Mouse (Mus musculus) testis, postnatal 14 days (tissue): ENCODE measurements around the gene Acbd7.

ENCODE experiments used
- DNase-seq: peaks from one replicate; pipeline ENCODE4 v3.0.0; 2021; ENCODE audit warnings: low spot score

Acbd7 gene

DNA sequence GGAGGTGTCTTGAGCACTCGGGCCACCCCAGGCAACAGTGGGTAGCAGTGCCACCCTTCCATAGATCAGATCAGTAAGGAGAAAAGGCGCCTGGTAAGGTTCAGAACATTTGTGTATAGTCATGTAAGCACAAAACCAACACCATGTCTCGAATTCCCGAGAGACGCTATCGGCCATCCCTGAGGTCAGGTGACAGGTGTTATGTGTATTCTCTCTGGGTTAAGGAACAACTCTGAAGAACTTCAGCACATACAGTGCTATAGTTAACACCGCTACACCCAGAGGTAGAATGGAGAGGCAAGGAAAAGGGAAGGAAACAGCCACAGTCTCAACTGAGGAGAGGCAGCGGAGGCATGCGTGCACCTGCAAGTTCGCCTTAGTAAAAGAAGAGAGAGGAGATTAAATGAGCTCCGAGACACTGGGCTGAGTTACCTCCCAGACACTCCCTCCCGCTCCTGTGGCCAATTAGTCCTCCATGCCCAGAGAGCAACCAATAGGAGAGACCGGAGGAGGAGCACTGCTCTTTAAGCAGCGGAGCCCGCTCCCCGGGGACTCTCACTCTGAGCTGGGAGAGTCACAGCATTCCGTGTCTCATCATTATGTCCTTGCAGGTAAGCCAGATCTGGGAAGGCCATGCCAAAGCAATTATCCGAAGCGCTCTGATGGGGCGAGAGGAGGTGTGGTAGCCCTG, at the start of gene Acbd7:
Gene Acbd7 (plus strand): TSS at position 558 of the 691 bp plus-strand sequence.
- peak; percentile 67 for DNase-seq

DNA sequence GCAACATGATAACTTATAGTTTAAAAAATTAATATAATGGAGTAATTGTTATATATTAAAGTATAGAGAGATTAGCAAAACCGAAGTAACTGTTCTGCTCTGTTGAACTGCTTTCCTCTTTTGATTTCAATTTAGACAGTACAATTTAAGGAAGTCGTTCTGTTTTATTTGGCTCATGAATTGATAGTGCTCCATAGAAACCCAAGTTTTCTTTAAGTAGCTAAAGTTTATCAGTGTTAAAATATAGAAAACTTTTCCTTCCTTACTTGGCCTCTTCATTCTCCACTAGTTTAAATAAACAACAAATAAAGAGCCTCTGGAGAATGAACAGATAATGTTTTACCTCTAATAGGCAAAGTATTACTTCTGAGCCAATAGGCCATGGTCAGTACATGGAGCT, 49.7 kb upstream of the Acbd7 start:
- no peak for DNase-seq

DNA sequence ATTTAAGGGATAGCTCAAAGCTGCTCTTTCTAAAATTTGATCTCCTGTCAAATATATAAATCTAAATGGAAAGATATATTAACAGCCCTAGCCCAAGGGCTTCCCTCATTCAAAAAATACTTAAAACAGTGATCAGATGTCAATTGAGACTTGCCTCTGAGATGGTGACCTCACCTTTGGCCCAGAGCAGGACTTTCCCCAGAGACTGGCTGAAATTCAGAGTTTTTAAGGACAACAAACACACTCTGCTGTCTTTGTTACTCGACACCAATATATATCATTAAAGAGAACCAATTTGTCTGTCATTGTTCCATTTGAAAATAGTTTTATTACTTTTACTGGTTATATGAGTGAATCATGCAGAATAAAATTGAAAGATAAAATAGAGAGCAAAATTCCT, 46.4 kb upstream of the Acbd7 start:
- no peak for DNase-seq

DNA sequence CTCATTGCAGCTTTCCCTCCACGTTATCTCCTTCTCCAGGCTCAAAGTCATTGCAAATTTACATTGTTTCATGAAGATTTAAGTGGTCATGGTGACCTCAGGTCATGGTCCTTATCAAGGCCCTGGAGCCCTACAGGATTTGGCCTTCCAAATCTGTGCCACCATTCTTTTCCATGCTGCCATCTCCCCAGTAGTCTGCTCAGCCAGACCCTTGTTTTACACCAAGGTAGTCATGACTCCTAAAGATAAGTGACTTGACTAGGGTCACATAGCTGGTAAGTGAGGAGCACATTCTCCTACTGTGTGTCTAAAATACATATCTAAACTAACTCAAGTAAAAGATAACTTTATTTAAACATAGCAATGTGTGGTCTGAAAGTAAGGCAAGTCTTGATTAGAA, 43.8 kb upstream of the Acbd7 start:
- no peak for DNase-seq

DNA sequence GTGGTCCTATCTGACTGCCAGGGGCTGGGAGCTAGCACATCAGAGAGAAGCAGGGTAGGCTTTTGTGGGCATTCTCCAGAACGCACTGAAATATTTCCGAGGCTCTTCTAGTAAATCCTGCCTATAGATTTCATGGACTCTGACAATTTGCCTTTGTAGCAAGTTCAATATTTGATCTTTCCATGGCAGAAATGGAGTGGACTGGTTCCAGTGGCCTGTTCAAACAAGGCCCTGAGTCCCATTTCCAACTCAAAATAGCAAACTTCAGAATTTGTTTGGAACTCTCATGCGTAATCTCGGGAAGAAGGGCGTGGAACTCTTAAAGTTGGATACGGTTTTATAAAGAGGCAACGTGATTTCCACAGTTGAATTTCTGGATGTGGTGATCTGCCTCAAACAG, 40.1 kb upstream of the Acbd7 start:
- DNase-seq, result no peak

DNA sequence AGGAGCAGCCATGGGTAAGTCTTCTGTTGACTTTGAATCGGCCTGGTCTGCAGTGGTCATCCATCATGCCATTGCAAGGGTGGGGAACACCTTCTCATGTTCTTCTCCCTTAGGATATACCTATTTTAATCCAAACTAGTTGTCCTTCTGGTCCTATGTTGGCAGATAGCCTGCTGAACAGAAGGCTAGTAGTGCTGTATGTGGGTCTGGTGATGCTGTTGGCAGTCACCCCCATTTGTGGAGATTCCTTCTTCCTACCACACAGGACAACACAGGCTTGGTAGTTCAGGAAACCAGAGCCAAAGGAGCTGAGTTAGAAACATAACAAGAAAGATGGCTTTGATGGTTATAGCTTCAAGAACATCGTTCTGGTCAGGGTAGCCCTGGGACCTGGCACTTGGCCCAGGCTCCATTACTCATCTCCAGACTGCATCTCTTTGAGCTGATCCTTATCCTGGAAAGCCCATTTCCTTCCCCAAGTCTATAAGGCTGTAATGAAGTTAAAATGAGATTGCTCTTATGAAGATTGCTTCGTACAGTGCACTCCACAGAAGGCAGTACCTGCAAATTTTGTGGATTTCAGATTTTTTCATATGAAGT, 30.4 kb upstream of the Acbd7 start:
- no peak for DNase-seq

DNA sequence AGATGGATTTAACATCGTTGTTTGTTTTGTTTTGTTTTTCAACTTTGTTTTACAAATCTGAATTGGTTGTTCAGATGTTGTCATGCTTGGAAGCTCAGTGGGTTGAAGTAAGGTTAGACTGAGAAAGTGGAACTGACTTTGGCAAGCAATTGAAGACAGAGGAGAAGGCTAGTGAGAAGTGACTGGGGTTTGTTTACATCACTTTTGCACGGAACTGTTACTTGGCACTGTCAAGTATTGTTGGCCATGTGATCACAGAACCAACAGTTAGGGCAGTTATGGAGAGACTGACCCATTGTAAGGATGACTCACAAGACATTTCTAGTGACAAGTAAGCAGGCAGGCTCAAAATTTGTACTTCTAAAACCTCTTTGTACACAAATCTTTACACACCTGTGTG, 12.8 kb upstream of the Acbd7 start:
- no peak for DNase-seq

DNA sequence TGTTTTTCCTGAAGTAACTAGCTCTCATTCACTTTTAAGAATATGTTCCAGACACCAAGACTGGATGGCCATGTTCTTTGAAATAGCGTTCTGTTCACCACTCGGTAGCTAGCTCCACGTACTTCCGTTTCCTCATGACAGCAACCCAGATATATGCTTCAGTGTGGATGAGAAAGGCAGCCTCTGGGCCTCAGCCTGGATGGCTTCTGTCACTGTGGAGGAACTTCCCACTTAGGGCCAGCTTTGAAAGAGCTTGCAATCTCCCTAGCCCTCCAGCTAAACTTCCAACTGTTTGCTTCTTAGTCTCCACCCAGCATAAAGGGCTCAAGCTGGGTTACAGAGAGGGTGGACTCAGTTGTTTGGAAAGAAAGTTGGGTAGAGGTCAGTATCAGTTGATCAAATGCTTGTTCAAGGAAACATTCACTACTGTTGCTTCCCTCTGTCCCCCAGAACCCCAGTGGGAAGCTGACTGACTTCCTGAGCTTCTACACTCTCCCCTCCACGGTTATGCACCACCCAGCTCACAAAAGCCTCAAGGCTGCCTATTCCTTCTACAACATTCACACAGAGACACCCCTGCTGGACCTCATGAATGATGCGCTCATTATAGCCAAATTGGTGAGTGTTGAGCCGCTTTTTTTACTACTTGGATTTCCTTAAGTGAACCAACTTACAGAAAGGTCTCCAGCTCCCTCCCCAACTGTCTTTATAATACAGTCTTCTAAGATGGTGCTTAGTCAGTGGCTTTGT, 11.4 kb upstream of the Acbd7 start:
- no peak for DNase-seq

DNA sequence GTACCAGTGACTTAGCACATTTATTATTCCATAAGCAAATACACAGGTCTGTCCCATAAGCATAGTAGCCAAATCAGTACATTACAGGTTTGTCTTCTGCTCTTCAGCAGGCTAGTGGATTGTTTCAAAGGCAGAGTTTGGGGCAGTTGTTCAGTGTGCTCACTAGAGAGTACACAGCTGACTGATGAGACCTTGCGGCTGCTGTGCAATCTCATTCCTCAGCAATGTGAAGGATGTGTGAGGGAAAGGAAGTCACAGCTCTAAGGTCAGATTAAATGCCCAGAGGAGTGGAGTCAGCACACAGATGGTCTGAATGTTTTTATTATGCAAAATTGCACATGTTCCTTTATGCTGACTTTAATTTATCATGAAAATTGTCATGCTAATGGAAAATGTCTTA, 9.4 kb upstream of the Acbd7 start:
- DNase-seq, result no peak

DNA sequence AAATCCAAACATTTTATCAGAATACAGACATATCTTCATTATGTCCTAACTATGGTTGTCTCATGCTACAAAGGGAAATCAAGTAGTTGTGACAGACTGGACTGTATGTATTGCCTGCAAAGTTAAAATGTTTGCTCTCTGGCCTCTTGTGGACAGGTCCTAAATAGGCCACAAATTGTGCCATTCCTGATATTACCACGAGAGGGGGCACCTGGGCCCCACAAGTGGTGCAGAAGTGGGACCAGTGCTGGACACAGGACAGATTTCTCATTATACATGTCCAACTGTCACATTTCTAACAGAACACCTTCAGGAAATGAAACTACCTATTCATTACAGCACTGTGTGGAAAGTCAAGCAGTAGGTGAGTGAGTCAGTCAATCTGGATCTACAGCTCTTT, 8.6 kb upstream of the Acbd7 start:
- DNase-seq, result no peak

DNA sequence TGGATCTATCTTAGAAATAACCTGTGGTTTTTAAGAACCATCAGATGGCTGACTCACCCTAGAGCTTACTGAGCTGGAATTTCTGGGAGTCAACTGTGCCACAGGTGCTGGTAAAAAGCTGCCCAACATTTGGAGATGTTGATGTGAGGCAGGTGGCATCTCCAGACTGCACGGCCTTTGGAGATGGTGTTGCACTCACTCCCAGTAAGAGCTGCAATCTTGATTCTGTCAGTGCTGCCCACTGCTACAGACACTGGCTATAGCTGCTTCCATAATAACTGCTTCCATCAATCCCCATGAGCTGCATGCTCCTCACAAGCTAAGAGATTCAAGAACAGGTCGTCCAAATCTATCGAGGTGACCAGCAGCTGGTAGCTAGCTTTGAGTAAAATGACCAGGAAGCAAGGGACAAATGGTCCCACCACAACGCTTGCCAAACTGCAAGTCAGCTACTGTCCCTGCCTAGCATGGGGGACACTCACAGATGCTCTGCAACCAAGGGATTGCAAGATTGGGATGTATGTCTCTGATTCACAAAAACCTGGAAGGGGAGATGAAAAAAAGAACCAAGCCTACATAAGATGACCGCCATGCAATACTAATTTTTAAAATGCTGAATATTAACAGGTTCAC, 4.8 kb upstream of the Acbd7 start:
- DNase-seq, result no peak

DNA sequence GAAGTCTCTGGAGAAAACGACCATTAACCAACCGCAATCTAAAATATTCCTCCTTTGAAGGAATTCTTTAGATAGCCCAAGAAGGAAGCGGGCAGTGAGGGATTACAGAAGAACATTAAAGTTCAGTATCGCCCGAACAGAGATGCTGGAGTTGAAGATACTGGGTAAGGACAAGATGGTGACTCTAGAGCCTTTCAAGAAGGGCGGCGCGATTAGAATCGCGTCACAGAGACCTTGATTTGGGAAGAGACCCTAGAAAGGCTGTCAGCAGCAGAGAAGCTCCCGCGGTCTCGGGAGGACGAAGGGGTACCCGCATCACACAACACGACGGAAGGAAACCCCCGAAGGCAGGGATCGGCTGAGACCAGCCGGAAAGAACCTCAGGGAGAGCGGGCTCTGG, 3.9 kb upstream of the Acbd7 start:
- DNase-seq, result no peak

DNA sequence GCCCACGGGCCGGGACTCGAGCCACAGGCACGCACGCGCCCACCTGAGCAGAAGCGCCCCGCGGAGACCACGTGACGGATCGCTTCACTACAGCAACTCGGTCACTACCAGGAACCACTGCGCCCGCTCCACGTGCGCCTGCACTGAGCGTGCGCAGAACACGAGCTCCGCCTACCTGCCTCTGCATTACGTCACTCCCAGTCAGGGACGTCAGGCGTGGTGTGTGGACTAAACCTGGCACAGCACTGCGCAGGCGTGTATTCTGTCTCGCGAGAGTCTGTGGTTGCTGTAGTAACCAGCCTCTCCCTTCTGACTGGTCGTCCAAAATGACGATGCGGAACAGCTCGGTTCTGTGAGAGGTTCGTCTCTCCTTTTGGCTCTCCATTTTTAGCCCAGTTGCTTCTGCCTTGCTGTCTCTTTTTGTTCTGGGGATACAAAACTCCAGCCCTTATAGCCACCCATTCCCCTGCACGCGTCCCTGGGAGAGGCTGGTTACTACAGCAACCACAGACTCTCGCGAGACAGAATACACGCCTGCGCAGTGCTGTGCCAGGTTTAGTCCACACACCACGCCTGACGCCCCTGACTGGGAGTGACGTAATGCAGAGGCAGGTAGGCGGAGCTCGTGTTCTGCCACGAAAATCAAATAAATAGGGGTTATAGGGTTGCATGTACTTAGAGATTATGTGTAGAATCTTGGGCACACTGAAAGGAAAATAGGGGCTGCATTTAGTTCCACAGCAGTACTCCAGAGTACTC, 3.3 kb upstream of the Acbd7 start, which contains the start of gene Rpp38:
Gene Rpp38 (minus strand): TSS at position 160 of the 759 bp plus-strand sequence.
- DNase-seq, result peak; percentile 98

DNA sequence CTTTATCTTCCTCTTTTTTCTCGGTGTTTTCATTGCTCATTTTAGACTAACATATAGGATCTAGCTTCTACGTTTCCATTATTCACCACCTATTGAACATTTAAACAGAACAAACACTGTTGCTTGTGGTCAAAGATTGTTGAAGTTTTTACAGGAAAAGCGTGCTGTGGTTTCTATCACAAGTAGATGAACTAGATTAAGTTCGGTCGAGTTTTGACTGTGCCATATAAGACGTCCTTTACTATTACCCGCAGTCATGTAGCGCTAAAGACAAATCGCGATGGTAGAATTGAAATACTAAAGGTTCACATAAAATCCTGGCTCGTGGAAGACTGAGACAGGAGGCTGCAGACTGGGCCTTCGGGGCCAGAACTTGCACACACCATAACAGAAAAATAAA, 2.2 kb upstream of the Acbd7 start:
- no peak for DNase-seq

DNA sequence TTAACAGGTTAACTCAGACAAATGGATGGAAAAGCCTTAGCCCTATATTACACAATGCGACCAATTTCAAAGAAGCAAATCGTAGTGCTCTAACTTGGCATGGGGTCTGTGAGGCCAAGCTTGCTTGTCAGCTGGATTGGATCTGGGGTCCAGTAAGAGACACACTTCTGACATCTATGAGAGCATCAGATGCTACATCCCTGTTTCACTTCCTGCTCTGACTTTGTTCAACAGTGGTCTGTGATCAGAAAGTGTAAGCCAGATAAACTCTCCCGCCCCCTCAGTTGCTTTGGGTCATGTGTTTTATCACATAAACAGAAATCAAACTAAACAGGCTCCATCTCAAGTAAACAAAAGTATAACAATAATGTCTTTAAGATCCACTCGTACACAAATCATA, 12.5 kb downstream of the Acbd7 start:
- DNase-seq, result no peak

DNA sequence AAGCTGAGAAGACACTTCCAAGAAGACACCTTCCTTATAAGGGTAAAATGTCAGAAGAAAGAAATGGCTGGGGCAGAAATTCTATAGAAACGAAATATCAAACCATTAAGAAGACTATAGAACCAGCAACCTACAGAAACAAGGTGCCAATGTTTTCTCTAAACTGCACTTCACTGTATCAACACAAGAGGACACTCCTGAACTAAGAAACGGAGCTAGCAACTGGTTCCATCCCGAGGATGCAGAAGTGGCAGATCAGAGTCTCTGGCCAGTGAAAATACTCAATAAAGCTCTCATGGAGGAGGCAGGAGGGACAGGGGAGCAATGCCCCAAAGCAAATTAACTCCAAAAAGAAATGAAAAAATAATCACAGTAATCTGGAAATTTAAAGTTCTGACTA, 13.0 kb downstream of the Acbd7 start:
- no peak for DNase-seq

DNA sequence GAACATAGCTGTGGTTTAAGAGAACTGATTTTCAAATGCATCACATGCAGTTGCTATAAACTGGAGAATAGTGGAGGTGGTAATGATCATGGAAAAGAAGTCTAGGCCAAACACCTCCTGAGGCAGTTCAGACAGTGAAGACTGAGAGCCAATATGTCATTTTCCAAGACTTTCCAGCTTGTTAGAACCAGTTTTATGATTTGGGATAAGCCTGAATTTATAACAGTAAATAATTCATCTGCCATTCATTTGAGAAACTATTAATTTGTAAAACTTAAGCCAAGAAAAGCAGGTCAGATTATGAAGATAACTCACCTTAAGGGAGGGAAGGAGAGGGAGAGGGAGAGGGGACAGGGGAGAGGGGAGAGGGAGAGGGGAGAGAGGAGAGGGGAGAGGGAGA, 17.2 kb downstream of the Acbd7 start:
- no peak for DNase-seq

DNA sequence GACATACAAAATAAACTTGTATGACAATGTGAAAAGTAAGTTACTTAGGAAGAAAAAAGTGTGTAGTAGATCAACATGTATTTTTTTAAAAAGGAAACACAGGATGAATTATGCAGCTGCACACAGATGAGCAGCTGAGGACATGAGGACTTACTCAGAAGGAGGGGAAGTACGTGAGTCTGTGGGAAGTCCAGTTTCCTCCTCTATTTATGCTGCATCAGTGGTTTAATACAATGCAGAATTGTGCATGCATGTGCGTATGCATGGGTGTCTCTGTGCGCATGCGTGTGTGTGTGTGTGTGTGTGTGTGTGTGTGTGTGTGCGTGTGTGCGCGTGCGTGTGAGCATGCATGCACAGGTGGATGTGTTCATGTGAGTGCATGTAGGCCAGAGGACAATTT, 19.8 kb downstream of the Acbd7 start:
- DNase-seq, result no peak

DNA sequence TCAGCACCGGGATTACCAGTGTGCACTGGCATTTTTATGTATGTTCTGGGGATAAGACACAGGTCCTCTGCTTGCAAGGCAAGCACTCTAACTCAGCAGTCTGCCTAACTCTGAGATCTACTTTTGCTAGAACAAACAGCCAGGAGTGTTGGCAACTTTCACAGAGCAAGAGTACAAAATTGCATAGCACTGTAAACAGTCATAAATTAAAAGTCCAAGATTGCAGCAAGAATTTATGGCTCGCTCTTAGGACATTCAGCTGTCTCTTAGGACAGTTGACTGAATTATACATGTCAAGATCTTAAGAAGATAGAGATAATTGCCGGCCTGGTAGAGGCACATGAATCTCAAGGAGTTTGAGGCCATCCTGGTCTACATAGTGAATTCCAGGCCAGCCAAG, 20.3 kb downstream of the Acbd7 start:
- no peak for DNase-seq

DNA sequence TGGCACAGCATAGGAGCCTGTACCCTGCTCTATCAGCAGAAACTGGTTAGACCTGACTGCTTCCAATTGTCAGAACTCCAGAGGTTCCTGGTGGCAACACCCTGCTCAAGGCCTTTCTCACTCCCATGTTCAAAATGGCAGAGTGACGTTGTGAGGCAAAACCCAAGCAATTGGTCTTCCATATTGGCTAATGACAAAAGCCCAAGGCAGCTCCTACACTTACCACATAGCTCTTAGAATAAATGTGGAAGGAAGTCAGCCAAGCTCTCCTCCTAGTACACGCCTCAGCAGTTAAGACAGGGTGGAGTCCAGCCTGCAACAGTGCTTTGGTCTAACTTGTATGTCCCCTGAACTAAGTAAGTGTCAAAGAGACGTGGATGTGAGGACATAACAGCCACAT, 21.9 kb downstream of the Acbd7 start:
- no peak for DNase-seq

DNA sequence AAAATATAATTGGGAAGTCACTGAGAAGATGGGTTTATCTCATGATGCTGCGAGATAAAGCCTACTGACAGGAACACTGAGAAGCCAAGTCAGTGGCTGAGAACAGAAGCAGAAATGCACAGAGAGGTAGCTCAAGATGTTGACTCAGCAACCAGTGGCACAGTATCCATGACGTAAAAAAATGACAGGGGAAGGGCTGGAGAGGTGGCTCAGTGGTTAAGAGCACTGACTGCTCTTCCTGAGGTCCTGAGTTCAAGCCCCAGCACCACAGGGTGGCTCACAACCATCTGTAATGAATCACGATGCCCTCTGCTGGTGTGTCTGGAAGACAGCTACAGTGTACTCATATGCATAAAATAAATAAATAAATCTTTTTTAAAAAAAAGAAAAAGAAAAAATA, 25.1 kb downstream of the Acbd7 start:
- no peak for DNase-seq

DNA sequence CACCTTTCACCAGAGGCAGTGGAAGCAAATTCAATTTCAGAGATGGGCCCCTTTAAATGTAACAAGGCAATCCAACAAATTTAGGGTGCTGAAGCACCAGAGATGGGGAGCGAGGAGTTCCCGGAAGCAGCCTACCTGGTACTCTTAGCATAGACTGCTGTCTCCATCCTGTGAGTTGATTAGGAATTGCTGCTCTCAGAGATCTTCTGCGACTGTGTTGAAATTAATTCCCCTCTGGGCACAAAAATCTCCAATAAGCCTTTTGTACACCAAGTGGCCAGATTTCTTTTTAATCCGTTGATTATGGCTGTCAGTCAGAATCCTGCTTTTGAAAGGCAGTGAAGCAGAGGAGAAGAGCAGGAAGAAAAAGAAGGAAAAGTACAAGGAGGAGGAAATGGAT, 29.2 kb downstream of the Acbd7 start:
- no peak for DNase-seq
